Mouse (Mus musculus): ENCODE data around the gene Trpm3. TPM values are rescaled to one million over a fixed set of nuclear protein-coding genes. Genes with fewer than 3 reads are reported as not detected.

Gene Trpm3
- total and polyA plus RNA-seq, 3 experiments = 0.49 TPM; not detected in 2

- no peak for TF ChIP-seq CTCF (IDR thresholded peaks at IDR 0.05; ENCODE audit: low read depth, low read length)
- TF ChIP-seq POLR2AphosphoS5 (IDR thresholded peaks at IDR 0.05; ENCODE audit: insufficient replicate concordance, low read depth, low read length) = no peak
- no peak for TF ChIP-seq GATA1 (IDR thresholded peaks at IDR 0.05; ENCODE audit: borderline replicate concordance, low read length)
- no peak for TF ChIP-seq GATA2 (IDR thresholded peaks at IDR 0.05; ENCODE audit: borderline replicate concordance, low read depth, low read length)
- TF ChIP-seq TAL1 (conservative IDR thresholded peaks at IDR 0.05; ENCODE audit: low read depth, low read length) = no peak
- Histone ChIP-seq H3K27me3 (ENCODE audit: insufficient read depth, low read length) (peaks cover 3% of the 10 kb centered on the region; the same call in 1 of the 2 replicates), H3K4me1 (ENCODE audit: insufficient read depth, low read depth, low read length) (no peaks in the 10 kb centered on the region), H3K4me3 (ENCODE audit: low read depth, low read length) (no peak overlapping the region), H3K9me3 (replicated peaks) (no peaks in the 10 kb centered on the region), H3K36me3 (replicated peaks) (no peaks in the 10 kb centered on the region)
- ATAC-seq (ENCODE audit: extremely low read depth, insufficient number of reproducible peaks, low FRiP score, poor library complexity, severe bottlenecking) (no peak), DNase-seq (ENCODE audit: low spot score) (no peak)
These were observed 834.9 kb downstream of the Trpm3 start for GRCm38 (mm10) chr19:22973727-22974126.

GRCm38 (mm10) chr19:22975801-22976200, 837.0 kb downstream of the Trpm3 start:
- no peak for DNase-seq (ENCODE audit: low spot score)
- Histone ChIP-seq H3K4me3 (ENCODE audit: low read depth, low read length) (no peak overlapping the region), H3K27me3 (ENCODE audit: insufficient read depth, low read length) (peaks cover 4% of the 10 kb centered on the region), H3K36me3 (replicated peaks) (no peaks in the 10 kb centered on the region), H3K4me1 (ENCODE audit: insufficient read depth, low read depth, low read length) (no peaks in the 10 kb centered on the region), H3K9me3 (replicated peaks) (no peaks in the 10 kb centered on the region)
- no peak for ATAC-seq (ENCODE audit: extremely low read depth, insufficient number of reproducible peaks, low FRiP score, poor library complexity, severe bottlenecking)
- TF ChIP-seq TAL1 (conservative IDR thresholded peaks at IDR 0.05; ENCODE audit: low read depth, low read length) (no peak), GATA2 (IDR thresholded peaks at IDR 0.05; ENCODE audit: borderline replicate concordance, low read depth, low read length) (no peak), CTCF (IDR thresholded peaks at IDR 0.05; ENCODE audit: low read depth, low read length) (no peak), POLR2AphosphoS5 (IDR thresholded peaks at IDR 0.05; ENCODE audit: insufficient replicate concordance, low read depth, low read length) (no peak), GATA1 (IDR thresholded peaks at IDR 0.05; ENCODE audit: borderline replicate concordance, low read length) (no peak)

- ATAC-seq (ENCODE audit: extremely low read depth, insufficient number of reproducible peaks, low FRiP score, poor library complexity, severe bottlenecking) (no peak), DNase-seq (ENCODE audit: low spot score) (no peak)
- TF ChIP-seq GATA1 (IDR thresholded peaks at IDR 0.05; ENCODE audit: borderline replicate concordance, low read length) (no peak), TAL1 (conservative IDR thresholded peaks at IDR 0.05; ENCODE audit: low read depth, low read length) (no peak), GATA2 (IDR thresholded peaks at IDR 0.05; ENCODE audit: borderline replicate concordance, low read depth, low read length) (no peak), CTCF (IDR thresholded peaks at IDR 0.05; ENCODE audit: low read depth, low read length) (no peak), POLR2AphosphoS5 (IDR thresholded peaks at IDR 0.05; ENCODE audit: insufficient replicate concordance, low read depth, low read length) (no peak)
- H3K9me3 ChIP-seq (replicated peaks) = no peaks in the 10 kb centered on the region
- no peaks in the 10 kb centered on the region for H3K4me1 ChIP-seq (ENCODE audit: insufficient read depth, low read depth, low read length)
- H3K4me3 ChIP-seq (ENCODE audit: low read depth, low read length) = no peak overlapping the region
- H3K36me3 ChIP-seq (replicated peaks) = no peaks in the 10 kb centered on the region
- peaks cover 4% of the 10 kb centered on the region for H3K27me3 ChIP-seq (ENCODE audit: insufficient read depth, low read length)
These were observed 838.7 kb downstream of the Trpm3 start for GRCm38 (mm10) chr19:22977508-22977907.

- ATAC-seq (ENCODE audit: extremely low read depth, insufficient number of reproducible peaks, low FRiP score, poor library complexity, severe bottlenecking) = no peak
These were observed 839.9 kb downstream of the Trpm3 start for GRCm38 (mm10) chr19:22978763-22979162.

GRCm38 (mm10) chr19:22979191-22979590, 840.3 kb downstream of the Trpm3 start:
- ATAC-seq (ENCODE audit: extremely low read depth, insufficient number of reproducible peaks, low FRiP score, poor library complexity, severe bottlenecking) (no peak), DNase-seq (ENCODE audit: low spot score) (no peak)
- Histone ChIP-seq H3K36me3 (replicated peaks) (no peaks in the 10 kb centered on the region), H3K27me3 (ENCODE audit: insufficient read depth, low read length) (peaks cover 4% of the 10 kb centered on the region), H3K4me3 (ENCODE audit: low read depth, low read length) (no peak overlapping the region), H3K9me3 (replicated peaks) (no peaks in the 10 kb centered on the region), H3K4me1 (ENCODE audit: insufficient read depth, low read depth, low read length) (no peaks in the 10 kb centered on the region)
- TF ChIP-seq GATA1 (IDR thresholded peaks at IDR 0.05; ENCODE audit: borderline replicate concordance, low read length) = no peak
- TF ChIP-seq TAL1 (conservative IDR thresholded peaks at IDR 0.05; ENCODE audit: low read depth, low read length) = no peak
- TF ChIP-seq GATA2 (IDR thresholded peaks at IDR 0.05; ENCODE audit: borderline replicate concordance, low read depth, low read length) = no peak
- TF ChIP-seq CTCF (IDR thresholded peaks at IDR 0.05; ENCODE audit: low read depth, low read length) = no peak
- no peak for TF ChIP-seq POLR2AphosphoS5 (IDR thresholded peaks at IDR 0.05; ENCODE audit: insufficient replicate concordance, low read depth, low read length)

More at GRCm38 (mm10) chr19:22978763-22979162, 839.9 kb downstream of the Trpm3 start:
- no peaks in the 10 kb centered on the region for H3K36me3 ChIP-seq (replicated peaks)
- H3K27me3 ChIP-seq (ENCODE audit: insufficient read depth, low read length) = peaks cover 4% of the 10 kb centered on the region
- no peak for TF ChIP-seq POLR2AphosphoS5 (IDR thresholded peaks at IDR 0.05; ENCODE audit: insufficient replicate concordance, low read depth, low read length)
- no peak for TF ChIP-seq GATA1 (IDR thresholded peaks at IDR 0.05; ENCODE audit: borderline replicate concordance, low read length)
- H3K4me1 ChIP-seq (ENCODE audit: insufficient read depth, low read depth, low read length) = no peaks in the 10 kb centered on the region
- H3K9me3 ChIP-seq (replicated peaks) = no peaks in the 10 kb centered on the region
- no peak for DNase-seq (ENCODE audit: low spot score)
- H3K4me3 ChIP-seq (ENCODE audit: low read depth, low read length) = no peak overlapping the region

GRCm38 (mm10) chr19:22987914-22988313, 849.1 kb downstream of the Trpm3 start:
- Histone ChIP-seq H3K27me3 (ENCODE audit: insufficient read depth, low read length) (no peaks in the 10 kb centered on the region; the same call in none of the 2 replicates), H3K4me1 (ENCODE audit: insufficient read depth, low read depth, low read length) (no peaks in the 10 kb centered on the region), H3K36me3 (replicated peaks) (no peaks in the 10 kb centered on the region), H3K4me3 (ENCODE audit: low read depth, low read length) (no peak overlapping the region), H3K9me3 (replicated peaks) (no peaks in the 10 kb centered on the region)
- TF ChIP-seq GATA2 (IDR thresholded peaks at IDR 0.05; ENCODE audit: borderline replicate concordance, low read depth, low read length) (no peak), TAL1 (conservative IDR thresholded peaks at IDR 0.05; ENCODE audit: low read depth, low read length) (no peak), GATA1 (IDR thresholded peaks at IDR 0.05; ENCODE audit: borderline replicate concordance, low read length) (no peak), CTCF (IDR thresholded peaks at IDR 0.05; ENCODE audit: low read depth, low read length) (no peak), POLR2AphosphoS5 (IDR thresholded peaks at IDR 0.05; ENCODE audit: insufficient replicate concordance, low read depth, low read length) (no peak)
- no peak for ATAC-seq (ENCODE audit: extremely low read depth, insufficient number of reproducible peaks, low FRiP score, poor library complexity, severe bottlenecking)
- no peak for DNase-seq (ENCODE audit: low spot score)
